Mouse (Mus musculus) urinary bladder, postnatal 36 days (tissue): ENCODE results near the gene Plch2.
"Not testable (repeated sequence)": the region's sequence is repeated elsewhere in the genome, so short reads cannot be mapped to it uniquely, and the experiment has no call there.

Experiments
- DNase-seq, 2 experiments: peaks; one replicate each; pipeline ENCODE4 v3.0.0; 2022; ENCODE audit warnings: low spot score in 2 of 2, mixed read lengths in 1 of 2

Plch2 gene

GRCm38 (mm10) chr4:155056724-155057123 is at the start of gene Plch2:
Gene Plch2 (minus strand): TSS chr4:155056784.
- DNase-seq, result peak in 1 of 2 experiments; percentile 75

GRCm38 (mm10) chr4:155098572-155098971 is 42.0 kb upstream of the Plch2 start:
- no peak for DNase-seq

GRCm38 (mm10) chr4:155097452-155097851 is 40.9 kb upstream of the Plch2 start:
- DNase-seq, result no peak

GRCm38 (mm10) chr4:155095967-155096366 is 39.4 kb upstream of the Plch2 start:
- no peak for DNase-seq

- peak; percentile 75 to 87 for DNase-seq
Observed at GRCm38 (mm10) chr4:155095238-155095900, 38.8 kb upstream of the Plch2 start.

- DNase-seq, result peak in 1 of 2 experiments; percentile 52
Observed at GRCm38 (mm10) chr4:155094565-155094964, 38.0 kb upstream of the Plch2 start.

GRCm38 (mm10) chr4:155093431-155094149 is 37.0 kb upstream of the Plch2 start:
- no peak for DNase-seq

GRCm38 (mm10) chr4:155092718-155093430 is 36.3 kb upstream of the Plch2 start:
- DNase-seq, result no peak

- no peak for DNase-seq
Observed at GRCm38 (mm10) chr4:155090688-155091449, 34.3 kb upstream of the Plch2 start.

- no peak for DNase-seq
Observed at GRCm38 (mm10) chr4:155090147-155090546, 33.6 kb upstream of the Plch2 start.

GRCm38 (mm10) chr4:155089241-155089640 is 32.7 kb upstream of the Plch2 start:
- DNase-seq, result no peak

GRCm38 (mm10) chr4:155086108-155087024 is 29.8 kb upstream of the Plch2 start, which contains the start of the genes Rer1 and Morn1:
Gene Rer1 (minus strand): TSS chr4:155086382.
Gene Morn1 (plus strand): TSS chr4:155086577.
- DNase-seq, result peak; percentile 100

GRCm38 (mm10) chr4:155085206-155086107 is 28.9 kb upstream of the Plch2 start:
- DNase-seq, result no peak

- DNase-seq, result no peak
Observed at GRCm38 (mm10) chr4:155084351-155084750, 27.8 kb upstream of the Plch2 start.

GRCm38 (mm10) chr4:155083553-155083952 is 27.0 kb upstream of the Plch2 start:
- DNase-seq, result no peak

GRCm38 (mm10) chr4:155079666-155080065 is 23.1 kb upstream of the Plch2 start:
- peak; percentile 76 to 82 for DNase-seq

GRCm38 (mm10) chr4:155078808-155079207 is 22.2 kb upstream of the Plch2 start:
- DNase-seq, result not testable (repeated sequence)

- DNase-seq, result no peak
Observed at GRCm38 (mm10) chr4:155076677-155077076, 20.1 kb upstream of the Plch2 start.

- no peak for DNase-seq
Observed at GRCm38 (mm10) chr4:155075813-155076212, 19.2 kb upstream of the Plch2 start.
